Mouse (Mus musculus) heart, postnatal 0 days (tissue): Measurements from ENCODE around the gene Zpbp2.

Experiments used
- CTCF ChIP-seq: IDR thresholded peaks from 2 replicates; pipeline ENCODE4 v1.5.1; 2016; ENCODE audit warnings: antibody characterized with exemption, control low read depth, low read depth
- EP300 ChIP-seq: IDR thresholded peaks from 2 replicates; pipeline ENCODE4 v1.6.1; 2016; ENCODE audit warnings: antibody characterized with exemption, low read depth

- no peak for TF ChIP-seq CTCF
- no peak for TF ChIP-seq EP300
These were observed 44.6 kb downstream of the Zpbp2 start for GRCm38 (mm10) chr11:98595473-98595872.
